Mouse (Mus musculus) MEL (cell line): Measurements from ENCODE around the gene Sema3b. TPM values are rescaled to one million over a fixed set of nuclear protein-coding genes. Genes with fewer than 3 reads are reported as not detected.
A peak's percentile ranks its signal among the peaks of the same experiment; 100 is the strongest.

ENCODE experiments used
- DNase-seq: peaks from one replicate; pipeline ENCODE4 v3.0.0; 2011; ENCODE audit warnings: low read depth, low spot score
- H3K27ac ChIP-seq: 2 replicates; pipeline ENCODE4 v1.5.1; 2012; ENCODE audit warnings: low read depth, mild to moderate bottlenecking, control low read depth, low read length, moderate library complexity; ENCODE audit not compliant: control insufficient read depth
- H3K27me3 ChIP-seq, 2 experiments: fragments of 150-350 bp in 1 of 2; sonication (generic) in 1 of 2; 2 replicates each; pipeline ENCODE4 v1.6.1; 2012; ENCODE audit warnings: low read length in 2 of 2, mild to moderate bottlenecking in 2 of 2, improper control_type of control experiment in 1 of 2, moderate library complexity in 1 of 2; ENCODE audit not compliant: insufficient read depth in 2 of 2, control insufficient read depth in 1 of 2
- H3K36me3 ChIP-seq, 2 experiments: 2 replicates each; pipeline ENCODE4 v1.6.1; 2012 to 2014; ENCODE audit warnings: low read length in 2 of 2, improper control_type of control experiment in 1 of 2, inconsistent platforms in 1 of 2, mild to moderate bottlenecking in 1 of 2; ENCODE audit not compliant: insufficient read depth in 2 of 2, control insufficient read depth in 1 of 2
- H3K4me1 ChIP-seq, 2 experiments: fragments of 150-350 bp in 1 of 2; sonication (generic) in 1 of 2; 2 replicates each; pipeline ENCODE4 v1.6.1; 2012; ENCODE audit warnings: low read length in 2 of 2, improper control_type of control experiment in 1 of 2, mild to moderate bottlenecking in 1 of 2; ENCODE audit not compliant: insufficient read depth in 2 of 2, control insufficient read depth in 1 of 2
- H3K4me3 ChIP-seq, 2 experiments: fragments of 150-350 bp in 1 of 2; sonication (generic) in 1 of 2; 2 replicates each; pipeline ENCODE4 v1.5.1; 2012; ENCODE audit warnings: low read depth in 2 of 2, low read length in 2 of 2, mild to moderate bottlenecking in 2 of 2, moderate library complexity in 2 of 2, control low read depth in 1 of 2, improper control_type of control experiment in 1 of 2; ENCODE audit not compliant: control insufficient read depth in 1 of 2, insufficient read depth in 1 of 2
- H3K79me2 ChIP-seq: 2 replicates; pipeline ENCODE4 v1.6.1; 2012; ENCODE audit warnings: mild to moderate bottlenecking, low read length, moderate library complexity; ENCODE audit not compliant: control insufficient read depth, poor library complexity, insufficient read depth
- H3K9ac ChIP-seq: 2 replicates; pipeline ENCODE4 v1.6.1; 2012; ENCODE audit warnings: low read depth, mild to moderate bottlenecking, control low read depth, low read length, moderate library complexity; ENCODE audit not compliant: control insufficient read depth, poor library complexity, severe bottlenecking
- H3K9me3 ChIP-seq: fragments of 150-350 bp; sonication (generic); replicated peaks from 2 replicates; pipeline ENCODE4 v1.6.1; 2012; ENCODE audit warnings: mild to moderate bottlenecking, low read length, improper control_type of control experiment, moderate library complexity; ENCODE audit not compliant: insufficient read depth
- CHD2 ChIP-seq: IDR thresholded peaks from 2 replicates; pipeline ENCODE4 v1.6.1; 2011; ENCODE audit warnings: low read length, improper control_type of control experiment
- CTCF ChIP-seq, 3 experiments: IDR thresholded peaks in 2 of 3; conservative IDR thresholded peaks in 1 of 3; 2 replicates each; pipeline ENCODE4 v1.5.1; 2011 to 2012; ENCODE audit warnings: low read length in 3 of 3, low read depth in 2 of 3, mild to moderate bottlenecking in 2 of 3, improper control_type of control experiment in 1 of 3, inconsistent platforms in 1 of 3, mixed read lengths in 1 of 3, moderate library complexity in 1 of 3; ENCODE audit not compliant: control insufficient read depth in 1 of 3, insufficient read depth in 1 of 3, poor library complexity in 1 of 3, severe bottlenecking in 1 of 3
- E2F4 ChIP-seq: IDR thresholded peaks from 2 replicates; pipeline ENCODE4 v1.6.1; 2011; ENCODE audit warnings: low read depth, low read length, improper control_type of control experiment, borderline replicate concordance
- ETS1 ChIP-seq: IDR thresholded peaks from 2 replicates; pipeline ENCODE4 v1.6.1; 2012; ENCODE audit warnings: low read depth, mild to moderate bottlenecking, inconsistent platforms, low read length, improper control_type of control experiment, moderate library complexity
- GABPA ChIP-seq: IDR thresholded peaks from 2 replicates; pipeline ENCODE4 v1.6.1; 2012; ENCODE audit warnings: low read depth, mild to moderate bottlenecking, inconsistent platforms, low read length, improper control_type of control experiment, moderate library complexity
- GATA1 ChIP-seq: IDR thresholded peaks from 2 replicates; pipeline ENCODE4 v1.6.1; 2011; ENCODE audit warnings: low read depth, low read length, improper control_type of control experiment
- HCFC1 ChIP-seq: IDR thresholded peaks from 2 replicates; pipeline ENCODE4 v1.6.1; 2012; ENCODE audit warnings: low read depth, mild to moderate bottlenecking, inconsistent platforms, low read length, improper control_type of control experiment, moderate library complexity
- JUND ChIP-seq: IDR thresholded peaks from 2 replicates; pipeline ENCODE4 v1.6.1; 2011; ENCODE audit warnings: low read depth, mild to moderate bottlenecking, improper control_type of control experiment, low read length
- KAT2A ChIP-seq: conservative IDR thresholded peaks from 2 replicates; pipeline ENCODE4 v1.6.1; 2012; ENCODE audit warnings: low read depth, low read length, improper control_type of control experiment, inconsistent platforms
- MAFK ChIP-seq: IDR thresholded peaks from 2 replicates; pipeline ENCODE4 v1.6.1; 2011; ENCODE audit warnings: low read depth, mild to moderate bottlenecking, low read length, improper control_type of control experiment, borderline replicate concordance
- MAZ ChIP-seq: IDR thresholded peaks from 2 replicates; pipeline ENCODE4 v1.6.1; 2012; ENCODE audit warnings: low read depth, mild to moderate bottlenecking, inconsistent platforms, low read length, improper control_type of control experiment
- MEF2A ChIP-seq: IDR thresholded peaks from 2 replicates; pipeline ENCODE4 v1.6.1; 2014; ENCODE audit warnings: low read depth, mild to moderate bottlenecking, inconsistent platforms, low read length, improper control_type of control experiment; ENCODE audit not compliant: poor library complexity, insufficient replicate concordance, severe bottlenecking; ENCODE audit errors: extremely low read depth
- MYB ChIP-seq: IDR thresholded peaks from 2 replicates; pipeline ENCODE4 v1.6.1; 2011; ENCODE audit warnings: mild to moderate bottlenecking, low read depth, low read length, improper control_type of control experiment
- NRF1 ChIP-seq: IDR thresholded peaks from 2 replicates; pipeline ENCODE4 v1.6.1; 2014; ENCODE audit warnings: low read depth, mild to moderate bottlenecking, inconsistent platforms, low read length, improper control_type of control experiment, moderate library complexity; ENCODE audit not compliant: poor library complexity, insufficient read depth, severe bottlenecking
- POLR2A ChIP-seq, 2 experiments: IDR thresholded peaks; 2 replicates each; pipeline ENCODE4 v1.6.1; 2011 to 2012; ENCODE audit warnings: low read length in 2 of 2, mild to moderate bottlenecking in 2 of 2, control low read depth in 1 of 2, improper control_type of control experiment in 1 of 2, low read depth in 1 of 2, moderate library complexity in 1 of 2; ENCODE audit not compliant: control insufficient read depth in 1 of 2, insufficient read depth in 1 of 2, poor library complexity in 1 of 2
- POLR2AphosphoS2 ChIP-seq: IDR thresholded peaks from 2 replicates; pipeline ENCODE4 v1.6.1; 2011; ENCODE audit warnings: low read length, improper control_type of control experiment
- RCOR1 ChIP-seq: IDR thresholded peaks from 2 replicates; pipeline ENCODE4 v1.6.1; 2012; ENCODE audit warnings: low read depth, mild to moderate bottlenecking, inconsistent platforms, low read length, improper control_type of control experiment
- SIN3A ChIP-seq: IDR thresholded peaks from 2 replicates; pipeline ENCODE4 v1.6.1; 2012; ENCODE audit warnings: low read length, improper control_type of control experiment, inconsistent platforms
- SMC3 ChIP-seq: IDR thresholded peaks from 2 replicates; pipeline ENCODE4 v1.6.1; 2011; ENCODE audit warnings: low read depth, low read length, improper control_type of control experiment
- TAL1 ChIP-seq: IDR thresholded peaks from 2 replicates; pipeline ENCODE4 v1.6.1; 2012; ENCODE audit warnings: mild to moderate bottlenecking, inconsistent platforms, low read length, moderate library complexity, mixed read lengths
- TBP ChIP-seq: IDR thresholded peaks from 2 replicates; pipeline ENCODE4 v1.8.0; 2011; ENCODE audit warnings: low read depth, low read length, improper control_type of control experiment
- USF1 ChIP-seq: IDR thresholded peaks from 2 replicates; pipeline ENCODE4 v1.6.1; 2014; ENCODE audit warnings: low read depth, mild to moderate bottlenecking, inconsistent platforms, low read length, improper control_type of control experiment, moderate library complexity
- USF2 ChIP-seq, 2 experiments: IDR thresholded peaks; 2 replicates each; pipeline ENCODE4 v1.6.1; 2011 to 2012; ENCODE audit warnings: improper control_type of control experiment in 2 of 2, low read length in 2 of 2, borderline replicate concordance in 1 of 2, inconsistent platforms in 1 of 2, low read depth in 1 of 2, mild to moderate bottlenecking in 1 of 2; ENCODE audit not compliant: insufficient read depth in 1 of 2
- ZC3H11A ChIP-seq: IDR thresholded peaks from 2 replicates; pipeline ENCODE4 v1.6.1; 2012; ENCODE audit warnings: low read depth, mild to moderate bottlenecking, inconsistent platforms, low read length, improper control_type of control experiment
- ZKSCAN1 ChIP-seq: IDR thresholded peaks from 2 replicates; pipeline ENCODE4 v1.6.1; 2012; ENCODE audit warnings: low read depth, mild to moderate bottlenecking, inconsistent platforms, low read length, improper control_type of control experiment, moderate library complexity
- ZNF384 ChIP-seq: IDR thresholded peaks from 2 replicates; pipeline ENCODE4 v1.6.1; 2012; ENCODE audit warnings: low read depth, mild to moderate bottlenecking, inconsistent platforms, low read length, improper control_type of control experiment
- polyA plus RNA-seq, 2 experiments: library from polyadenylated mRNA; stranded (reverse) in 1 of 2; unstranded in 1 of 2; fragments of >175 nt in 1 of 2; fragments of >200 nt in 1 of 2; gene quantifications; 2 replicates each; pipeline versions ENCODE4 v1.2.1 to v1.2.4; 2012; ENCODE audit warnings: low replicate concordance in 2 of 2, low read depth in 1 of 2; ENCODE audit not compliant: insufficient read length in 2 of 2, insufficient read depth in 1 of 2, missing spikeins in 1 of 2
- total RNA-seq: library from RNA; depleted of rRNA; stranded (reverse); fragments of 300-350 nt; gene quantifications from 2 replicates; pipeline ENCODE4 v1.2.3, GENCODE M21; 2012

Sema3b gene
- total and polyA plus RNA-seq, 3 experiments, result 0.04 to 0.21 TPM; not detected in 1

DNA sequence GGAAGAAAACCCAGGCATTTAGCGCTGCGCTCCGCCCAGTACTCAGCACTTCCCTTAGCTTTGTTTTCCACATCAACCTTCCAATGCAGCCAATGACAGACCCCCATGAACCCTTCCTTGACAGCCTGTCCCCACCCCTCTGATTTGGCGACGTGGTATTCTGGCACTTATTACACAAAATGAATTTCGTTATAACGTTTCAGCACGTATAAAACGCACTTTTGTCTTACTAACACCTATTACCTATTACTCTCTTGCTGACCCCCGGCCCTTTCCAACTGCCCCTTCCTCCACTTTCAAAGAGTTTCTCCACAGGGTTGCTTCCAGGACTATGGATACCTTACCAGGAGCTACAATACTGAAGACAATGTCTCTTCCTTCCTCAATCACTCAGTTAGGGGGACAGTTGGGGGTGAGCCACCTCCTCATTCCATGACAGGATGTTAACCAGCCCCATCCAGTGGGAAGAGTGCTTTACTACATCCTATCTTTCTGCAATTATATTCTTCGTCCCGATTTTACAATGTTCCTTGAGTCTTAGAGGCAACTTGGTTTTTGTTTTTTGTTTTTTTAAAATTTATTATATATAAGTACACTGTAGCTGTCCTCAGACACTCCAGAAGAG lies 4.0 kb upstream of the Sema3b start:
- DNase-seq, result peak; percentile 61
- no peaks in the 10 kb centered on the region for H3K9me3 ChIP-seq
- H3K36me3 ChIP-seq, result peaks cover 0 to 7% of the 10 kb centered on the region in 2 experiments; a peak in 3 of 4 replicates
- peak overlapping the region; percentile 52 to 67 for H3K4me3 ChIP-seq
- peak overlapping the region; percentile 54 for H3K27ac ChIP-seq
- peaks cover 3 to 15% of the 10 kb centered on the region in 2 experiments; a peak in 3 of 4 replicates for H3K4me1 ChIP-seq
- peak overlapping the region; percentile 84 for H3K9ac ChIP-seq
- H3K79me2 ChIP-seq, result peaks cover 2% of the 10 kb centered on the region; the same call in 1 of the 2 replicates
- H3K27me3 ChIP-seq, result no peaks in the 10 kb centered on the region
- TF ChIP-seq POLR2A (IDR thresholded peaks at IDR 0.05; ENCODE audit: control insufficient read depth in 1 of 2, insufficient read depth in 1 of 2, low read depth in 1 of 2, low read length in 2 of 2, poor library complexity in 1 of 2) (peak in 1 of 2 experiments; percentile 16; a peak in 1 of 4 replicates), MAZ (no peak), CTCF (IDR thresholded peaks at IDR 0.05 in 2 of 3, conservative IDR thresholded peaks at IDR 0.05 in 1 of 3; ENCODE audit: control insufficient read depth in 1 of 3, insufficient read depth in 1 of 3, low read depth in 2 of 3, low read length in 3 of 3, poor library complexity in 1 of 3, severe bottlenecking in 1 of 3) (peak in 1 of 3 experiments; percentile 3; a peak in 1 of 6 replicates), POLR2AphosphoS2 (peak; percentile 55; the same call in 1 of the 2 replicates), ZNF384 (no peak)

DNA sequence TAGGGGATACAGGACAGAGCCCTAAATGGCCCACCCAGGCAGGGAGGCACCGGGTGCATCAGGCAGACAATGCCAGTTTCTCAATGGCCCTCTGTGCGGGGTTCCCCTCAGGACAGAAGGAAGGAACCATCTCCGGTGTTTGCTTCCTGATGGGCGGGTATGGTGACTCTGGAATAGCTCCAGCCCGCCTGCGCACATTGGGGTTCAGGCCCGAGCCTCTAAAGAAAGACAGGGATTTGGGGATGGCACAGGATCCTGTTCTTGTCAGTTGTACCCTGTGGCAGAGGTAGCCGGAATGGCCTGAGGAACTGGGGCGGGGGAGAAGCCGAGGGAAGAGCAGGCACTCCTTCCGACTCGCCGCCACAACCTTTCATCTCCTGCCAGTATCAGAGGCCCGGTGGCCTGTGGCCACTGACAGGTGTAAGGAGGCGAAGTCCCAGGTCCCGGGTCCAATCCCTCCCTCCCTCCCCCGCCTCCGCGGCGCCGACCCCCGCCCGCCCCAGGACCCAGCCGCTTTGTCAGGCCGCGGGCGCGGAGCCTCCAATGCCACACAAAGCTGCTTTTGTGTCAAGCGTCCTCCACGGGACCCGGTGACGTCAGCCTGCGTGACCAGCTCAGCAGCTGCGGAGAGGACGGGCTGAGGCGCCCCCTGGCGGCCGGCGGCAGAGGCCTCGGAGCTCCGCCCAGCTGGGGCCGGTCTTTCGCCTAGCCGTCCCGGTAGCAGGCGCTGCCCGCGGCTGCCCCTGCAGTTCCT lies 3.3 kb upstream of the Sema3b start:
- Histone ChIP-seq H3K4me1 (peaks cover 3 to 22% of the 10 kb centered on the region in 2 experiments; a peak in 3 of 4 replicates), H3K36me3 (peaks cover 0 to 11% of the 10 kb centered on the region in 2 experiments; a peak in 3 of 4 replicates), H3K9me3 (no peaks in the 10 kb centered on the region), H3K4me3 (peak overlapping the region; percentile 67 to 85), H3K9ac (peak overlapping the region; percentile 84), H3K27me3 (no peaks in the 10 kb centered on the region), H3K79me2 (peaks cover 2% of the 10 kb centered on the region; the same call in 1 of the 2 replicates), H3K27ac (peak overlapping the region; percentile 54)
- DNase-seq, result peak; percentile 95
- TF ChIP-seq CHD2, result no peak
- peak; percentile 62 for TF ChIP-seq SMC3
- no peak for TF ChIP-seq GATA1
- TF ChIP-seq MYB, result no peak
- TF ChIP-seq MAZ, result peak; percentile 34; the same call in 1 of the 2 replicates
- peak; percentile 27; the same call in 1 of the 2 replicates for TF ChIP-seq TBP
- peak; percentile 67 for TF ChIP-seq USF1
- TF ChIP-seq ZKSCAN1, result no peak
- TF ChIP-seq POLR2A (IDR thresholded peaks at IDR 0.05; ENCODE audit: control insufficient read depth in 1 of 2, insufficient read depth in 1 of 2, low read depth in 1 of 2, low read length in 2 of 2, poor library complexity in 1 of 2), result peak; percentile 35 to 55; a peak in 1 of 4 replicates
- TF ChIP-seq JUND, result no peak
- peak; percentile 72 for TF ChIP-seq HCFC1
- TF ChIP-seq ZC3H11A, result 0 out of 2 replicates have a peak, but pooled peaks have one; percentile 8
- TF ChIP-seq E2F4, result no peak
- peak; percentile 80 for TF ChIP-seq SIN3A
- TF ChIP-seq GABPA, result no peak
- TF ChIP-seq KAT2A, result no peak
- TF ChIP-seq MAFK, result no peak
- no peak for TF ChIP-seq RCOR1
- TF ChIP-seq ETS1, result peak; percentile 80
- no peak for TF ChIP-seq POLR2AphosphoS2
- TF ChIP-seq NRF1, result peak; percentile 35; the same call in 1 of the 2 replicates
- peak; percentile 86 to 98 (median 96) for TF ChIP-seq CTCF (IDR thresholded peaks at IDR 0.05 in 2 of 3, conservative IDR thresholded peaks at IDR 0.05 in 1 of 3; ENCODE audit: control insufficient read depth in 1 of 3, insufficient read depth in 1 of 3, low read depth in 2 of 3, low read length in 3 of 3, poor library complexity in 1 of 3, severe bottlenecking in 1 of 3)
- no peak for TF ChIP-seq TAL1
- no peak for TF ChIP-seq USF2 (IDR thresholded peaks at IDR 0.05; ENCODE audit: borderline replicate concordance in 1 of 2, insufficient read depth in 1 of 2, low read depth in 1 of 2, low read length in 2 of 2)
- TF ChIP-seq MEF2A, result no peak
